Mouse (Mus musculus): ENCODE results near the gene Rgs3.
A peak's percentile ranks its signal among the peaks of the same experiment; 100 is the strongest.
"Not testable (repeated sequence)": the region's sequence is repeated elsewhere in the genome, so short reads cannot be mapped to it uniquely, and the experiment has no call there.

Rgs3 gene

DNA sequence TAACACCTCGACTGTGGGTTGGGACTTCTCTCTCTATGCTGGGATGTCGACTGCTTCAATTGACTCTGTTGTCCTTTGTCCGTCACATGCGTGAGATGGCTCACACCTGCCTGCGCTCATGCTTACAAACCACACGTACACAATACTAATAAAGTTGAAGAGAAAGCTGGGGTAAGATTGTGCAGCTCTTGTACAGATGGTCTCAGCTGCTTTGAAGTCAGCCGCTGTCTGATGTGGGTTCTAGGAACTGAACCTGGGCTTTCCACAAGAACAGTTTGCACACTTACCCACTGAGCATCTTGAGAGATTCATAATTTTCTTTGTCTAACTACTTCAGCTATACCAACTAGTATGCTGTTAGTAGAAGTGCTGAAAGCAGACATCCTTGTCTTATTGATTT, 7.7 kb upstream of the Rgs3 start:
- DNase-seq (ENCODE audit: inconsistent ontology term): no peak

DNA sequence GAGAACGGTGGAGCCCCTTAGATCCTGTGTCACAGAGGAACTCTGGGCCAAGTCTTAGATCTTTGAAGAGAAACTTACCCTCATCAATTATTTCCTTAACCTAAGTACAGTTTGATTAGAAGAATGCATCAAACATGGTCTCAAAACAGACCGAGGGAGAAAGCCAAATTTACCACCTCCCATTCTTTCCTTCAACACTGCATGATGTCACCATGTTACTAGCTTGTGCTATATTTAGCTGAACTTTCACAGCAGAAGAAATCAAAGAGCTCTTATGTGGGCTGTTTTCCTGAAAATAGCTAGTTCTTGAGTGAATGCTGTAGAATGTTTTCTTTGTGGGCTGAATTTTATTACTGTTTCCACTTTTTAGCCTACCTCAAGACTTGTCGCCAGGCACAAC, 2.2 kb upstream of the Rgs3 start:
- DNase-seq (ENCODE audit: inconsistent ontology term): peak; percentile 16

DNA sequence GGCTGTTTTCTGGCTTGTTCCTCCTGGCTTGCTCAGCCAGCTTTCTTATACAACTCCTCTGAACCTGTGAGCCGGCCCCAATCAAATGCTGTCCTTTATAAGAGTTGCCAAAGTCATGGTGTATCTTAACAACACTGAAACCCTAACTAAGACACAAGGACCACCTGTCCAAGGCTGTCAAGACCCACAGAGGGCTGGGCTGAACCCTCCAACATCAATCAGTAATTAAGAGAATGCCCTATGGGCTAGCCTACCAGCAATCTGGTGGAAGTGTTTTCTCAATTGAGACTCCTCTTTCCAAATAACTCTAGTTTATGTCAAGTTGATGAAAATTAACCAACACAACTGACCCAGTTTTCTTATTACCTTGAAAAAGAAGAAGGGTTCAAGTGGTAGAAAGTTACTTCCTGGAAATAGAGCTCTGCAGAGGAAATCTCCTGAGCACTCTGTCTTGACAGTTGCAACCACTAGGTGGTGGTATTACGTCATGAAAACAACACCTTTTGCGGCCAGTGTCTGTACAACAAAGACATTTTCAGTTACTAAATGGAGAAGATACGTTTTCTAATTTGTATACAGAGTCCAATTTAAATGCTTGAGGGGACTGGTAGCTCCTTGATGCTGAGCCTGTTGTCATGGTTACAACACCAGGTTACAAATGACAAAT, 1.4 kb downstream of the Rgs3 start:
- DNase-seq (ENCODE audit: inconsistent ontology term): peak; percentile 54

DNA sequence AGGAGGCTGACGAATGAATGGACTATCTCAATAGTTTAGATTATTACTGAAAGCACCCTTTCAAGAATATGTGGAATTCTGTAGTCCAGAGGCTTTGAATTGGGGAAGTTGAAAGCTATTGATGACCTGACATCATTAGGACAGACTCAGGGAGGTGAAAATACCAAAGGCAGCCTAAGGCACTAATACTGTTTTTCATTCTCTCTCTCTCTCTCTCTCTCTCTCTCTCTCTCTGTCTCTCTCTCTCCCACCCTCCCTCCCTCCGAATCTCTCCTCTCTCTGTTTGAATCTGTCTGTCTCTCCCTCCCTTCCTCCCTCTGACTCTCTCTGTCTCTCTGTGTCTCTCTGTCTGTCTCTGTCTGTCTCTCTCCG, 2.0 kb downstream of the Rgs3 start:
- DNase-seq (ENCODE audit: inconsistent ontology term): no peak

DNA sequence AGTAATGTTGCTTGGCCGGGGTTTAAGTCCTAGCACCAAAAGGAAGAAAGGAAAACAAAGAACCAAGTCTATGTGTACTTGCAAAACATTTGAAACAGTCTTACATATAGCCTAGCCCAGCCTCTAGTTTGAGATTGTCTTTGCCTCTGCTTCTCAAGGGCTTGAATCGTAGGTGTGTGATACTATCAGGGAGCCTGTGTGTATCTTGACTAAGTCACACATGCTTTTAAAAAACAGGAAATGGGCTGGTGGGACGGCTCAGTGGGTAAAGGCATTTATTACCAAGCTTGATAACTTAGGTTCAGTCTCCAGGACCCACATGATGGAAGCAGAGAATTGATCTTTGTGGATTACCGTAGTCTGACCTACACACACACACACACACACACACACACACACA, 2.4 kb downstream of the Rgs3 start:
- no peak for DNase-seq (ENCODE audit: inconsistent ontology term)

DNA sequence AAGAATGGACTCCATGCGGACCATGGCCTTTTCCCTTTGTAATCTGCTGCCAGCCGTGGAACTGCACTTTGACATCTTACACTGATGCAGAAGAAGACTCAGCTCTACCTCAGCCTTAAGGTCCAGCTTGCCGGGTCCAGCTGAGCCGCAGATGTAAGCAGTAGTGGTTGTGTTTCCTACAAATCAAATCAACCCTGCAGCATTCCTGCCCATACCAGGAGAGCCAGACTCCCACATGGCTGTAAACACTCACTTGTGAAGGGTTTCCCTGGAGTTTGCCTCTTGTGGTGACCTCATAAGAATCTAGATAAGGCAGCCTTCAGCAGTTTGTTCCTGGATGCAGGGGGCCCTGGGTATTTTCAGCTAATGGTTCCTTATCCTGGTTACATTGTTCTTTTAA, 6.9 kb downstream of the Rgs3 start:
- DNase-seq (ENCODE audit: inconsistent ontology term): no peak

DNA sequence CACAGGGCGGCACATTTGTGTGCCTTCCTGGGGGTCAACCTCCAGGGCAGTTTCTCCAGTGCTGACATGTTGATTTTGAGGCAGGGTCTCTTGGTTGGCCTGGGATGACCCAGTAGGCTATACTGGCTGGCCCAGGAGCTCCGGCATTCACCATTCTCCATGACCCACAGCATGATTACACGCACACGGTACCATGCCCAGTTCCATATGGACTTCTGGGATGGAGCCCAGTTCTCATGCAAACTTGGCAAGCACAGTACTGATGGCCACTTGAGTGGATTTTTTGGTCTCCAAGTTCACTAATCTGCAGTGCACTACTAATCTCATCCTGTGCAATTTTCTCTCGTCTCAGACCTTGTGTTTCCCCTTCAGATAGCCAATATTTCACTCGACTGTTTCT, 8.0 kb downstream of the Rgs3 start:
- DNase-seq (ENCODE audit: inconsistent ontology term): no peak

DNA sequence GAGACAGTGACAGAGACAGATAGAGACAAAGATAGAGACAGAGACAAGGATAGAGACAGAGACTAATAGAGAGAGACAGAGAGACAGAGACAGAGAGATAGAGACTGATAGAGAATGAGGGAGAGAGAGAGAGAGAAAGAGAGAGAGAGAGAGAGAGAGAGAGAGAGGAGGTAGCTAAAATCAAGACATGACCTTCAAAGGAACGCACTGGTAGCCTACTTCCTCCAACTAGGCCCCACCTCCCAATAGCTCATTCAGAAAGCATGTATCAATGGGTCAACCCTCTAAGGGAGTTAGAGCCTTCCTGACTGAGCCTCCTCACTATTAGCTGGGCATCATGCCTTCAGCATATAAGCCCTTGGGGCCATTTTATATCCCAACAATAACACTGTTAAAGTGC, 8.7 kb downstream of the Rgs3 start:
- DNase-seq (ENCODE audit: inconsistent ontology term): no peak

DNA sequence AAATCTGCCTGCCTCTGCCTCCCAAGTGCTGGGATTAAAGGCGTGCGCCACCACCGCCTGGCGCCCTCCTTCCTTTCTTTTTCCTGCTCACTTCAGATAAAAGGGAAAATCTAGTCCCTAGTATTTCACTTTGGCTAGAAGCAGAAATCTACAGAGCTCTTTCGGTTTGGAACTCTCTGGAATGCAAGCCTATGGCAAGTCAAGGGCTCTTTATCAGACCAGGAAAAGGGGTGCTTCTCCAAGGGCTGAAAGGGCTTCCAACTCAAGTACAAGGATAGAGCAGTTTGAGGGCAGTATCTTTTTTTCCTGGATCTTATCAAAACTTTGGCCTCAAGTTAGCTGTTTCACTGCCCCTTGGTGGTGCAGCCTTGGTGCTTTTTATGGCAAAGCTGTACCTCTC, 10.0 kb downstream of the Rgs3 start:
- no peak for DNase-seq (ENCODE audit: inconsistent ontology term)

DNA sequence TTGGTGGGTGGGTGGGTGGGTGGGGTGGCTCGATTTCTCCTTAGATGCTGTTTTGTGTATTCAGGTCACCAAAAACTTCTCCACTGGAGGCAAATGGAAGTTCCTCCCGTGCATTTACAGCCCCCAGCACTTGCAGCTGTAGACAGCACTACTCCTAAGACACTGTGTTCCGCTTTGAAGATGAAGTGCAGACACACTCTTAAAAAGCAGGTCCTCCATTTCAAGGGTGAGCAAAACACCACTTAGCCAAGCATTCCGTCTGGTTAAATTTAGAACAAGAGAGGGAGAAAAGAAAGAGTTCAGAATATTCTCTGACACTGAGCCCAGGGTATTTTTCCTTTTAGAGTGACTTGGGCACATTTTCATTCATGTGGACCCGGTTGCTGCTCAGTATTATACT, 10.4 kb downstream of the Rgs3 start:
- no peak for DNase-seq (ENCODE audit: inconsistent ontology term)

DNA sequence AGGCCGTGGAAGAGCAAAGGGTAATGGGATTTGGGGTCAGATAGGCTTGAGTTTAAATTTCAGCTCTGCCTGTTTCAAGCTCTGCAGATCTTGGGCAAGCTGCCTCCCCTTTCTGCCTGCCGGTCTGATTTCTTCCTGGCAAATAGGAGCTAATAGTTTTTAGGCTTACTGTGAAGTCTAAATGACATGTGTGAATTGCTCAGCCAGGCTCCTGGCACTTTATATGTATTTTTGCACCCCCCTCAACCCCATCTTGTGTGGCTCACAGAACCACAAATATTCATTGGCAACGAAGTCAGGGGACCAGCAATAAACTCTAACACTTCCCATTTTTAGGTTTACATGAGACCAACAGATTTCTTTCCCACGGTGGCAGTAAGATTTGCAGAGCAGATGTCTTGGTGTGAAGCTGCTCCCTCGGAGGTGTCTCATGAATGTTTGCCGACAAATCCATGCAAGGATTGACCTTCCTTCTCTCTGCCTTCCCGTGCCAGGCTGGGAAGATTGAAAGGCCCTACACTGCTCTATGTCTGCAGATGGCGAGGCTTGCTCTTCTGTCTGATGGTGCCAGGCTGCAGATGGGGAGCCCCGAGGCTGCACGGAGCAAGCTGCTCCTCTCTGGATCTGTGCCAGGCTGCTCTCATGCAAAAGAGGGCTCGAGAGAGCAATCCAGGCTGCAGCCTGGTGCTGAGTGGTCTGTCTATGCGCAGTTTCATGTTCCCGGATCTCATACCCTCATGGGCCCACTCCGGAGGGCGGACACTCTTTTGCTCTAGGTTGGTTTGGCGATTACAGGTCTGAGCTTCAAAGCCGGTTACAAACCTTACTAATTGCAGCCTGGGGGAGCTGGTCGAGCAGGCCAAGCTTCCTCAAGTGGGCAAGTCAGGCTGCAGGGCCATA, 23.0 kb downstream of the Rgs3 start:
- peak; percentile 67 for DNase-seq (ENCODE audit: inconsistent ontology term)

DNA sequence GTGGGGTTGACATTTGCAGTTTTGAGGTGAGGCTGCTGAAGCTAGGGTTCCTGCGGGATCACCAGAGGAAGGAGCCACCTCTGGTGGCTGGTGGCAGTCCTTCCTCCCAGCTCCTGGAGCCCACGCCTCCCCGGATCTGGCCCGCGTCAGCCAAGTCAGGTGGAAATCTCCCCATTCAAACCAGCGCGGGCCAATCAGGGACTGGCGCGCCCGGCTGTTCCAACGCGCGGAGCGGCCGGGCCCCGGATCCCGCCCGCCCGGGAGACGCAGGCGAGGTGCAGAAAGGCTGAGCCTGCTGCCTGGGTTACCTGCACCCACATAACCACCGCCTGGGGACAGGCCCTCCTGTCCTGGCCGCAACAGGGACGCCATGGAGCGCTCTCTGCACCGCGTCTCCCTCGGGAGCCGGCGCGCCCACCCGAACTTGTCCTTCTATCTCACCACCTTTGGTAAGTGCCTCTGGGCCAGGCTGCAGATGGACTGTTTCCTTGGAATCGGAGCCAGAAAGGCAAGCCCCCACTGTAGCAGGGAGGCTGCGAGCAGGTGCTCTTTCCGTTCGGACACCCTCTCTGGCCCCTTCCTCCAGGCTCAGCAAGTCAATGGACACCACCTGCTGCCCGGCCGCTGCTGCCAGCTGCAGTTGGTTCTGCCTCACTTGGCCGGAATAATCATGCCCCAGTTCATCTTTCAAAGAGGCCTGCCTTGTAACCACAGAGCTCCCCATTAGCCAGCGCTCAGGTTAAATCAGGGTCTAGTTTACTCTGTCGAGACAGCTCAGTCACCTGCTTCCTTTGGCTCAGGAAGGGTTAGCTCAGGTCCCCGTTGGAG, 23.8 kb downstream of the Rgs3 start:
- peak; percentile 89 for DNase-seq (ENCODE audit: inconsistent ontology term)

DNA sequence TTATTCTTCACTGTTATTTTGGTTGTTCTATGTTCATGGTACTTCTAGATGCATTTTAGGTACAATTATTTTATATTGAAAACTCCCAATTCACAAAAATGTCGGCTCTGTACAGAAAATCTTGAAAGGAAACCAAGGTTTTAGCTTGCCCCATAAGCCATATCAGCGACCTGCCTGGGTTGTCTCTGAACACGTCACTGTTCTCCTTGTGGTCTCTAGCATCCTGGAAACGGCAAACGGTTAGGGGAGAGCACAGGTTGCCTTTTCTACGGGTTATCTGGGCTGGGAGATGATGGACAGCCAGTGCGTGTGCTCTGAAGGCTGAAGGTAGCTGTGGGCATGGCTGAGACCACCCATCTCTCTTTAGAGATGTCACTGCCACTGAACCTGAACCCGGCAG, 27.4 kb downstream of the Rgs3 start:
- no peak for DNase-seq (ENCODE audit: inconsistent ontology term)

DNA sequence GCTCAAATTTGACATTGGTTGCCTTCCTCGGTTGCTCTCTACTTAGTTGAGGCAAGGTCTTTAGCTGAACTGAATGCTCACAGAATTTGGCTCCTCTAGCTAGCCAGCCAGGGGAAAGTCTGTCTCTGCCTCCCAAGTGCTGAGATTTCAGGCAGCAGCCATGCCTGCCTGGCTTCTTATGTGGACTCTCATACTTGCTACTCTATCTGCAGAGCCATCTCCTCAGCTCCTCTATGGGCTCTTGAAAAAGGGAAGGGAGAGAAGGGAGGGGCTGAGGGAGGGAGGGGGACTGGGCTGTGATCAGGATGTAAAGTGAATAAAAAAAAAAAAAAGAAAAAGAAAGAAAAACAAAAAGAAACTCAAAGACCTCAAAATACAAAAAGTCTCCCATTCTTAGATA, 31.2 kb downstream of the Rgs3 start:
- DNase-seq (ENCODE audit: inconsistent ontology term): no peak

DNA sequence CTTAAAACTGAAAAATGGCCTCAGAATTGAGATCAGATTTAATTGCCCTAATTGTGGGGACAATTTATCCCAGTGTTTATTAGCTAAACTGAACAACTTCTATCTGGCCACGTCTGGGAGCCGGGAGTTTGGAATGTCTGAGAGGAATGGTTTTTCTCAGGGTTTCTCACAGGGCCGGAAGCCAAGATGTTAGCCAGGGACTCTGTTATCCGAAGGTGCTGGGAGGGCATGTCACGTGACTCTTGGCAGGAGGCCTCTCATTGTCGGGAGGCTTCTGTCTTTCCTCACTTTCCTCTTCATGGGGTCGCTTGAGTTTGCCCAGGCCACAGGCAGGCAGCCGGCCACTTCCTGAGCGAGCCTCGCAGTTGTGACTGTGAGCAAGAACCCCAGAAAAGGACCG, 31.7 kb downstream of the Rgs3 start:
- DNase-seq (ENCODE audit: inconsistent ontology term): no peak

DNA sequence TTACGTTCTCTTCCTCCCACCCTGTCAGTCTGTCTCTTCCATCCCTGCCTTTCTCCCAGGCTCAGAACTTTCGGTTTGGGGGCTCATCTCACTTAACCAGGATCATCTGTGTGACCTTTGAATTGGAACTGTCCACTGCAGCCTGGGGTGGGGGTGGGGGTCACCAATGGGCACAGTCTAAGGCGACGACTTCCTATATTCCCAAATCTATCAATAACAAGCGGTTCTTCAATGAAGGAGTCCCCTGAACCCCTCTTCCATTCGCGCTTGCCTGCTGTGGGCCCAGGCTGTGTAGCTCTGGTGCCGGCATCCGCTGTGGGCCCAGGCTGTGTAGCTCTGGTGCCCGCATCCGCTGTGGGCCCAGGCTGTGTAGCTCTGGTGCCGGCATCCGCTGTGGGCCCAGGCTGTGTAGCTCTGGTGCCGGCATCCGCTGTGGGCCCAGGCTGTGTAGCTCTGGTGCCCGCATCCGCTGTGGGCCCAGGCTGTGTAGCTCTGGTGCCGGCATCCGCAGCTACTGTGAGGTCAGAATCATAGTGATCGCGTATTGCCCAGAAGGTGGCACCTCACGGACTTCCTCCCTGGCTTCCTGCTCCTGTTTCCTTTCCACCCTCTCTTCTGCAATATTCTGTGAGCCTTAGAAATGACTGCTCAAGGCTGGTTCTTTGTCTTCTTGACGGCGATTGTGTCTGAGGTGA, 34.0 kb downstream of the Rgs3 start:
- DNase-seq (ENCODE audit: inconsistent ontology term): not testable (repeated sequence)

DNA sequence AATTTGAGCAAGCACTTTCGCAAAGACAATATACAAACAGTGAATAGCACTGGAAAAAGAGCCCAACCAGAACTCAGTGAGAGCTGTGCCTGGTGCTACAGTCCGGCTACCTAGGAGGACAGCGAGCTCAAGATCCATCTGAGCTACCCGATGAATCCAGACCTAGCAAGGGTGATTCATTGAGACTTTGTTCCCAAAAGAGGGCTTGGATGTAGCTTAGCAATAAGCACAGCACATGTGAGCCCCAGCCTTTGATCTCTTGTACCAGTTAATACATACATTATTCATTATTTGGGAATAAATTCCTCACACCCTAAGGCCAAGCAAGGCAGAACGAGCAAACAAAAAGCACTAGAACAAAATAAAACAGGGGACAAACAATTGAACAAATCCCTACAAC, 34.8 kb downstream of the Rgs3 start:
- no peak for DNase-seq (ENCODE audit: inconsistent ontology term)

DNA sequence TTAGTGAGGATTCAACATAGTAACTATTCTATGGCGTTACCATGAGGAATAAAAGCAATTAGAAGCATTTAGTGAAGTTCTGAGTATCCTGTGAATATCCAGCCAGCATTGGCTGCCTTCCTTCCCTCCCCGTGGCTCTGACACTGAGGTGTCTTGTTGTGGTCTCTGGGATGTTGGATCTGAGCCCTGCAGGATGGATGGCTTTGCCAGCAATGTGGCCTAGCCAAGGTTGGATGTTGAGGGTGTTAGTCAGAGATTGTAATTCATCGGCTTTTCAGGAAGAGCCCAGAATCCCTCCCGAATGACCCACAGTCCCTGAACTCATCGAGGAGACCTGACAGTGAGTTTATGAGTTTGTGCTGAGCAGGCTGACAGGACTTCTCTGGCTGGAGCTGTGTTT, 36.4 kb downstream of the Rgs3 start:
- DNase-seq (ENCODE audit: inconsistent ontology term): peak; percentile 94

DNA sequence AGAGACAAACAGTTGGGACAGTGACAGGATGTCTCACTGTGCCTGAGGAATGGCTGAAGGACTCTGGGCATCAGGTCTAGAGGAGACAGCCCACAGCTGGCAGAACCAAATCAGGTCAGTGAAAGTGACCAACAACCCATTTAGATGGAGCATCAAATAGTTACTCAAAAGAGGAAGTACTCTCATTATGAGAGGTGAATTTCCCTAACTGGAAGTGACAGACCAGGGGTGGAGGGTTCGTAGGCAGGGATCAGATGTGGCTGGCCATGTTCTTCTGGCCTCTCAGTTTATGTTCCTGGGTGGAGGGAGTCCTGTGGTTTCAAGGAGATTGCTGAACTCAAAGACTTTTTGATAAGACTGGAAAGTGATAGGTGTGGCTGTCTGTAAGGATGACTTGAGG, 40.9 kb downstream of the Rgs3 start:
- DNase-seq (ENCODE audit: inconsistent ontology term): no peak

DNA sequence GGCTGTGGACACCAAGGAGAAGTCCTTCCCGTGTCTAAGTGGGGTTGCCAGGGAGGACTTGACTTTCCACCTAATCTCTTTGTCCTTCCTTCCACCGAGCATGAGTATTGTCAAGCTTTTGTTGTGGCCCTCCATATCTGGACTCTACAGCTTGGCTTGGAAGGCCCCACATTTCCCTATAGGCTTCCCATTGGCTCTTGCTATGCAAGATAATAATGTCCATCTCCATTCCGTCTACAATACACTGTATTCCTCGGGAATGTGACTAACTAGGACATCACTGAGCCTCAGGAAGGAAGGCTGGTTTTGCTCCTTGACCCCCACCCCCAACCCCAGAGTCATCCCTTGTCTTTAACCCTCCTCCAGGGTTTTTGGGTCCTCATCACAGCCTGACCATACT, 44.0 kb downstream of the Rgs3 start:
- no peak for DNase-seq (ENCODE audit: inconsistent ontology term)

DNA sequence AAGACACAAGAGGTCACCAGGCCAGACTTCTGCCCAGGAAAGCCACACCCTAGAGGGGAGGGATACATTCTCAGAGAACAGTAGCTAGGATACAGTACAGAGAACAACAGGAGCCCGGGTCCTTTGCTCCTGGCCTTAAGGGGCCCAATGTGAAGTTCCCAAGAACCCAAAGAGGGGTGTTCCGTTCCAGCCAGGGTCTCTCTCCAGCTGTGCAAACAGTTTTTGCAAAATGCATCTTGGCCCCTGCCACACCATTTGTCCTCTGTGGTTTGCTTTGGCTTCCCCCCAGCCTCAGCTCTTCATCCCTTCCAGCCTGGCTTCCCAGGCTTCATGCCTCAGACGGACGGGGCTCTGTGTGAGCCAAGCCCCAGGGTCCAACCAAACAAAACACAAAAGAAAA, 44.4 kb downstream of the Rgs3 start:
- DNase-seq (ENCODE audit: inconsistent ontology term): no peak

Measured in Muller cell, postnatal 12 days (primary cell).